Mouse (Mus musculus): Measurements from ENCODE around the gene Ric3. TPM values are rescaled to one million over a fixed set of nuclear protein-coding genes. Genes with fewer than 3 reads are reported as not detected.
"Not testable (repeated sequence)": the region's sequence is repeated elsewhere in the genome, so short reads cannot be mapped to it uniquely, and the experiment has no call there.

The Ric3 gene
- polyA plus RNA-seq (2012; rRNA removed) (2.6 and 3.2 TPM in 2 replicates), polyA plus RNA-seq (2014; fragmentation: Nextera tagmentation; extraction: Ambion mirVana) (4.1 and 4.7 TPM in 2 replicates)

DNA sequence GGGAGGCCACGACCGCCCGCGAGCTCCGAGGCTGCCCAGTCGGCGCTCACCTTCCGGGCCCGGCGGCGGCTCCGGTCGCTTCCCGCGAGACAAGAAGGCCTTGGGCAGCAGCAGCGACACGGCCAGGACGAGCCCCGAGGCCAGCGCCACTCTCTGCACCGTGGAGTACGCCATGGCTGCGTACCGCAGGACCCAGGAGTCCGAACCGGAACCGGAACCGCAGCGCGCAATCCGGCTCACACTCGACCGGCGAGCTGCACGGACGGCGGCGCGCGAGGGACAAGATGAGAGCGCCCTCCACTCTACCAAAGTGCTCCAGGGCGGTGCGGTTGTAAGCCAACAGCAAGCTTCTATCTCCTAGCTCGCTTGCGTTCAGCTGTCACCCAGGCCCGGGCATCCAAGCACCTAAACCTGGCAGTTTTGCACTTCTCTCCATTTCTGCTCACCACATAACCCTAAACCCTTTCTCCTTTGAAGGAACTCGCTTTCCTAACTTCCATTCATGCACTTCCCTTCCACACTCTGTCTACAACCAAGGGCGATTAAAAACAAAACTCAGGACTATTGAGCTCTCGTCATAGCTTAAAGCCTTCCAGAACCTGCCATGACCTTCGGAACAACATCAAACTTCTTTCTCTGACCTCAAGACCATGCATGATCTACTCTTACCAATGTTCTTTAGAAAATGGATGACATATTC is at the start of gene Ric3:
Ric3 (minus strand) TSS at position 219 of the 700 bp plus-strand sequence.
- Histone ChIP-seq H3K4me1 (ENCODE audit: control insufficient read depth, insufficient read depth, low read length) (no peaks in the 10 kb centered on the region), H3K9me3 (ENCODE audit: control insufficient read depth, low read length) (no peaks in the 10 kb centered on the region), H3K27me3 (ENCODE audit: control insufficient read depth, insufficient read depth, low read length) (peaks cover 16% of the 10 kb centered on the region), H3K9ac (ENCODE audit: low read depth, low read length, severe bottlenecking) (peak within 1 kb of the TSS; percentile 41), H3K36me3 (ENCODE audit: control insufficient read depth, insufficient read depth, low read length) (no peaks in the 10 kb centered on the region), H3K27ac (replicated peaks; ENCODE audit: low read depth, low read length) (no peak within 1 kb of the TSS), H3K4me2 (replicated peaks; ENCODE audit: low read depth, low read length, severe bottlenecking) (peak within 1 kb of the TSS; percentile 62), H3K4me3 (replicated peaks; ENCODE audit: low read length) (peak within 1 kb of the TSS; percentile 47)
- no peak for TF ChIP-seq POLR2A (IDR thresholded peaks at IDR 0.05; ENCODE audit: borderline replicate concordance, extremely low read depth, insufficient read depth, insufficient read length)
- no peak for DNase-seq (ENCODE audit: low spot score)
- ATAC-seq (ENCODE audit: low FRiP score, low read depth), result no peak
- 4% methylated on average over 47 of the region's 50 CpGs for WGBS

- Histone ChIP-seq H3K9me3 (ENCODE audit: control insufficient read depth, low read length) (no peaks in the 10 kb centered on the region), H3K9ac (ENCODE audit: low read depth, low read length, severe bottlenecking) (no peak overlapping the region), H3K36me3 (ENCODE audit: control insufficient read depth, insufficient read depth, low read length) (no peaks in the 10 kb centered on the region), H3K4me2 (replicated peaks; ENCODE audit: low read depth, low read length, severe bottlenecking) (no peak overlapping the region), H3K4me1 (ENCODE audit: control insufficient read depth, insufficient read depth, low read length) (no peaks in the 10 kb centered on the region), H3K27me3 (ENCODE audit: control insufficient read depth, insufficient read depth, low read length) (no peaks in the 10 kb centered on the region), H3K4me3 (replicated peaks; ENCODE audit: low read length) (no peak overlapping the region), H3K27ac (replicated peaks; ENCODE audit: low read depth, low read length) (no peak overlapping the region)
- ATAC-seq (ENCODE audit: low FRiP score, low read depth), result no peak
- DNase-seq (ENCODE audit: low spot score), result no peak
- no peak for TF ChIP-seq POLR2A (IDR thresholded peaks at IDR 0.05; ENCODE audit: borderline replicate concordance, extremely low read depth, insufficient read depth, insufficient read length)
- 83% methylated on average over 2 of the region's 2 CpGs for WGBS
Measured at GRCm38 (mm10) chr7:109131565-109131964, 48.4 kb upstream of the Ric3 start.

DNA sequence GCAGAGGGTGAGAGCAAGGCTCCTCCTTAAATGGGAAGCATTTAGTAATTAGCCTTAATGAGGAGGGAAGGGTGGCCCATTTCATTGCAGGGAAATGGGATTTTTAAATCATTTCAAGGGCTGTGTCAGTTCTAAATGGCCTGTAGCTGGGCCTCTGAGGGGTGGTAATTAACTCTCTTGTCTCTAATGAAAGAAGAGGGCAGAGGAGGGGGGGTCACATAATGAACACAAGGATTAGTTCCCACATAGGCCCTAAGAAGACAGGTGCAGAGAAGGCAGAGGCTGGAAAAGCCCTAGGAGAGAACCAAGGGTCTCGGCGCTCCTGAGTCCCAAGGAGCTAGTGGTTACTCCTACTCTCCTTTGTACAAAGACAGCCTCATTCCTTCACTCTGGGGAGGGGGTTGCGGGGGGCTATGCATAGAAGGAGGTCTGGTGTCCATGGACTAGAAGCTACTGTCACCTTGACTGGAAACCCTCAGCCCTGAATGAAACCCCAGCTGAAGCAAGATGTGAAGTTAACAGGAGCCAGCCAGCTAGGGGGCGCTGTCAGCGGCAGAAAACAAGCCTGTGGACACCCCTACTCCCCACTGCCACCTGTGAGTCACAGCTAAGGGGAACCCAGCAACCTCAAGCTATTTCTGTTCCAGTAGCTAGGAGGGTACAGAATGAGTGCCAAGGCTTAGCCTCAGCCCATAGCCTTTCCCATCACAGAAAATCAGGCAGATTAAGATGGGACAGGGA is 47.0 kb upstream of the Ric3 start:
- DNase-seq (ENCODE audit: low spot score) (no peak), ATAC-seq (ENCODE audit: low FRiP score, low read depth) (no peak)
- no peak overlapping the region for H3K4me2 ChIP-seq (replicated peaks; ENCODE audit: low read depth, low read length, severe bottlenecking)
- H3K36me3 ChIP-seq (ENCODE audit: control insufficient read depth, insufficient read depth, low read length), result no peaks in the 10 kb centered on the region
- no peak overlapping the region for H3K27ac ChIP-seq (replicated peaks; ENCODE audit: low read depth, low read length)
- H3K4me1 ChIP-seq (ENCODE audit: control insufficient read depth, insufficient read depth, low read length), result no peaks in the 10 kb centered on the region
- H3K9ac ChIP-seq (ENCODE audit: low read depth, low read length, severe bottlenecking), result no peak overlapping the region
- H3K9me3 ChIP-seq (ENCODE audit: control insufficient read depth, low read length), result no peaks in the 10 kb centered on the region
- no peak overlapping the region for H3K4me3 ChIP-seq (replicated peaks; ENCODE audit: low read length)
- 76% methylated on average over 5 of the region's 5 CpGs for WGBS
- H3K27me3 ChIP-seq (ENCODE audit: control insufficient read depth, insufficient read depth, low read length), result no peaks in the 10 kb centered on the region
- no peak for TF ChIP-seq POLR2A (IDR thresholded peaks at IDR 0.05; ENCODE audit: borderline replicate concordance, extremely low read depth, insufficient read depth, insufficient read length)

GRCm38 (mm10) chr7:109129442-109129841 is 46.3 kb upstream of the Ric3 start:
- TF ChIP-seq POLR2A (IDR thresholded peaks at IDR 0.05; ENCODE audit: borderline replicate concordance, extremely low read depth, insufficient read depth, insufficient read length), result no peak
- no peak for ATAC-seq (ENCODE audit: low FRiP score, low read depth)

DNA sequence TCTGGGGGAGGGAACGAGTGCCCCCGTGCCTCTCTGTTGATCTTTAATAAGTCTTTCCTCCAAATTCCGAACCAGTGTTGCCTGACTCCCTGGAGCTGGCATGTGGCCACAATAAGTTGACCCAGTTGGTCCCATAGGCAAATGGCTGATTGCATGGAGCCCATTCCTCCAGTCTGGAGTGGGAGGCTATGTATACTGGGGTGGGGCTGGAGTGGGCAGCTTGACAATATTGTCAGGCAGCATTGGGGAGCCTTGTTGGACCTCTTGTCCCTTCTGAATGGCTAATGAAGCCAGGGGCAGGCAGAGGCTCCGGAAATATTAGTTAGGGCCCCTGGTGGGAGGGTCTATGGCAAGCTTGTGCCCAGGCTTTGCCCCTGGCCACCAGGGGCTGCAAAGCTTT is 32.8 kb upstream of the Ric3 start:
- no peak overlapping the region for H3K27ac ChIP-seq (replicated peaks; ENCODE audit: low read depth, low read length)

More at GRCm38 (mm10) chr7:109129442-109129841, 46.3 kb upstream of the Ric3 start:
- Histone ChIP-seq H3K4me2 (replicated peaks; ENCODE audit: low read depth, low read length, severe bottlenecking) (no peak overlapping the region), H3K27me3 (ENCODE audit: control insufficient read depth, insufficient read depth, low read length) (no peaks in the 10 kb centered on the region), H3K4me3 (replicated peaks; ENCODE audit: low read length) (no peak overlapping the region), H3K4me1 (ENCODE audit: control insufficient read depth, insufficient read depth, low read length) (no peaks in the 10 kb centered on the region), H3K27ac (replicated peaks; ENCODE audit: low read depth, low read length) (no peak overlapping the region), H3K36me3 (ENCODE audit: control insufficient read depth, insufficient read depth, low read length) (no peaks in the 10 kb centered on the region), H3K9me3 (ENCODE audit: control insufficient read depth, low read length) (no peaks in the 10 kb centered on the region), H3K9ac (ENCODE audit: low read depth, low read length, severe bottlenecking) (no peak overlapping the region)
- peak; percentile 68 for DNase-seq (ENCODE audit: low spot score)

GRCm38 (mm10) chr7:109115488-109115887 is 32.4 kb upstream of the Ric3 start:
- not testable (repeated sequence) for H3K27ac ChIP-seq (replicated peaks; ENCODE audit: low read depth, low read length); DNase-seq (ENCODE audit: low spot score); H3K27me3 ChIP-seq (ENCODE audit: control insufficient read depth, insufficient read depth, low read length); H3K4me2 ChIP-seq (replicated peaks; ENCODE audit: low read depth, low read length, severe bottlenecking); ATAC-seq (ENCODE audit: low FRiP score, low read depth); H3K36me3 ChIP-seq (ENCODE audit: control insufficient read depth, insufficient read depth, low read length); H3K9me3 ChIP-seq (ENCODE audit: control insufficient read depth, low read length); H3K9ac ChIP-seq (ENCODE audit: low read depth, low read length, severe bottlenecking); H3K4me1 ChIP-seq (ENCODE audit: control insufficient read depth, insufficient read depth, low read length); H3K4me3 ChIP-seq (replicated peaks; ENCODE audit: low read length)
- no CpG with 5 or more reads among the region's 4 CpGs for WGBS

More for the DNA sequence above, 32.8 kb upstream of the Ric3 start:
- 48% methylated on average over 4 of the region's 4 CpGs for WGBS
- Histone ChIP-seq H3K4me2 (replicated peaks; ENCODE audit: low read depth, low read length, severe bottlenecking) (no peak overlapping the region), H3K4me3 (replicated peaks; ENCODE audit: low read length) (no peak overlapping the region), H3K36me3 (ENCODE audit: control insufficient read depth, insufficient read depth, low read length) (no peaks in the 10 kb centered on the region), H3K9me3 (ENCODE audit: control insufficient read depth, low read length) (no peaks in the 10 kb centered on the region), H3K9ac (ENCODE audit: low read depth, low read length, severe bottlenecking) (no peak overlapping the region), H3K4me1 (ENCODE audit: control insufficient read depth, insufficient read depth, low read length) (0 out of 2 replicates have a peak, but pooled peaks cover 5% of the 10 kb centered on the region), H3K27me3 (ENCODE audit: control insufficient read depth, insufficient read depth, low read length) (no peaks in the 10 kb centered on the region)
- DNase-seq (ENCODE audit: low spot score) (no peak), ATAC-seq (ENCODE audit: low FRiP score, low read depth) (no peak)
- no peak for TF ChIP-seq POLR2A (IDR thresholded peaks at IDR 0.05; ENCODE audit: borderline replicate concordance, extremely low read depth, insufficient read depth, insufficient read length)

All from limb, embryonic 14.5 days (tissue).